Mouse (Mus musculus): ENCODE measurements around the gene Ttc17. TPM values are rescaled to one million over a fixed set of nuclear protein-coding genes. Genes with fewer than 3 reads are reported as not detected.

The Ttc17 gene
- polyA plus RNA-seq, 1 experiment from 2014 or later = 88.1 TPM

DNA sequence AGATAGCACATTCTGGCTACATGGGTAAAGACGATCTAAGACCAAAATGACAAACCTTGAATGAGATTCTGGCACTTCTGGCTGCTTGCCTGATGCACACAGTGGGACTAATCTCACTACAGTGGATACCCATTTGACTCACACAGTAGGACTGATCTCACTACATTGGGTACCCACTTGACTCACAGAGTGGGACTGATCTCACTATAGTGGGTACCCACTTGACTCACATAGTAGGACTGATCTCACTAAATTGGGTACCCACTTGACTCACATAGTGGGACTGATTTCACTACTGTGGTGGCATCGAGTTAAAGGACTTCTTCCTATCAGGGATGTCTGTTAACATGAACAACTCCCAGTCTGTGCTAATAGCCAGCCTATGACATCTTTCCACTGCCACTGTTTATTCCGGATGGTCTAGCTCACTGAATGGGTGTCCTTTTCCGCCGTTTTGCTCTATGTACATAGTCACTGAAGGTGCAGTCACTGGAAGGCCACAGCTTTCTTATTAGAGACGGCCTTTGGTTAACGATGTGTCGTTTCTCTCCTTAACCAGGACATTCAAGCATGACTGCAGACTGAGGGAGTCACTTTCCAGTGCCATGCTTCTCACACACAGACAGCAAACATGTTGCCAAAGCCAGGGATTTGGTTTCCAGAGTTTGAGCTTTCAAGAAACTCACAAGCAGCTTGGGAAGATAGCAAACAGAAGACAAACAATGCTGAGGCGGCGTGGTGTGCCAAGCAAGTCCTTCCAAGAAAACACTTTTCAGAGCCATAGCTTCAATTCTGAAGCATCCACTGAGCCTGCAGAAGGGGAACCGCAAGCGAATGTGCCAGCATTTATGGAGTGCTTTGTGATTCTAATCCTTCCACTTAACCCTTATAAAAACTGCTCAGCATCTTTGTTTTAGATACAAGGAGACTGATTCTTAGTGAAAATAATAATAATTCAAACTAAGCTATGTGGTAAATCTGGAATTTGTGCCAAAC lies 62.9 kb downstream of the Ttc17 start:
- Histone ChIP-seq H3K79me2 (ENCODE audit: inconsistent target) (no peaks in the 10 kb centered on the region), H3K36me3 (ENCODE audit: inconsistent target) (peaks cover 52% of the 10 kb centered on the region), H3K4me3 (ENCODE audit: inconsistent target) (no peak overlapping the region), H3K27ac (no peak overlapping the region)
- 91% methylated on average over 12 of the region's 12 CpGs for WGBS (ENCODE audit: missing documents)

DNA sequence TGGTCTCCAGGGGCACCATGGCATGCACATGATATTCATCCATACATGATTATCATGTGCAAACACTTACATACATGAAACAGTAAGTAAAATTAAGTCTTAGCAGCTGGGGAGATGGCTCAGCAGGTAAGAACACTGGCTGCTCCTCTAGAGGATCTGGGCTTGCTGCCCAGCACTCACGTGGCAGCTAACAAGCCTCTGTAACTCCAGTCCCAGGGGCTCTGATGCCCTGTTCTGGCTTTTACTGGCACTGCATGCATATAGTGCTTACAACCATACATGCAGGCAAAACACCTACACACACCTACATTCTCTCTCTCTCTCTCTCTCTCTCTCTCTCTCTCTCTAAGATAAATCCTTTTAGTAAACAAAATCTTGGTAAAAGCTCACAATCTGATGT lies 65.7 kb downstream of the Ttc17 start:
- 100% methylated on average over 1 of the region's 1 CpGs for WGBS (ENCODE audit: missing documents)
- Histone ChIP-seq H3K4me3 (ENCODE audit: inconsistent target) (no peak overlapping the region), H3K27ac (no peak overlapping the region), H3K36me3 (ENCODE audit: inconsistent target) (peaks cover 77% of the 10 kb centered on the region), H3K79me2 (ENCODE audit: inconsistent target) (no peaks in the 10 kb centered on the region)

DNA sequence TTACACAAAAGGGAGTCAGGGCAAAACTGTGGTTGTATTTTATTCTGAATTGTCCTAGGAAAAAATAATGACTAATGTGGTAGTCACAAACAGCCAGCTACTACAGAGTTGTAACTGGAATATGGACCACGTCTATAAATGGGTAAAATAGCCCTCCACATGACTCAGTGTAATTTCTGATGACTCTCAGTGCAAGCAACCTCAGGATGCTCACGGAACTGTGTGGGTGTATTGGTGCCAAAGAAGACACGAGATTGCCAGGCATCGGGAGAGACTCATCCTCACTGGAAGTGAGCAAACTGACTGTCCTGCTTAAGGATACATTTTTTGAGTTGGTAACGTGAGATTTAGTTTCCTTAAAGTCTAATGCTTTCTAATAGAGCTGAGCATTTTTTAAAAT lies 67.0 kb downstream of the Ttc17 start:
- Histone ChIP-seq H3K79me2 (ENCODE audit: inconsistent target) (no peaks in the 10 kb centered on the region), H3K27ac (no peak overlapping the region), H3K36me3 (ENCODE audit: inconsistent target) (peaks cover 89% of the 10 kb centered on the region), H3K4me3 (ENCODE audit: inconsistent target) (no peak overlapping the region)
- WGBS (ENCODE audit: missing documents) = 93% methylated on average over 5 of the region's 5 CpGs

DNA sequence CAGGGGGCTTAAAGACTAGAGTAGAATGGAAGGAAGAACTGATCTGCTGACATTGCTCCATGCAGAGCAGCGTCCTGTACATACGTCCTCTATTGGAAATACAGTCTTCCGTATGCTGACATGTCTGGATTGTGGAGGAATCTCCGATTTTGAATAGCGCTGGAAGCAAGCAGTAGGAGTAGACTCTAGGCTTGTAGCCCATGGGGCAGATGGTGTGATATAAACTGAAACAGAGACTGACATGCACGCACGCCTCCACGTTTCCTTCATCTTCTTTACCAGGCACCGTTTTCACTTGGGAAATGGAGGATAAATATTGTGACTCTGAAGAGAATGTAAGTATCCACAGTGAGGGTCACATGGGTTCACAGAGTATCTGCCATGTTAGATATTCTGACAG lies 70.2 kb downstream of the Ttc17 start:
- Histone ChIP-seq H3K27ac (no peak overlapping the region), H3K36me3 (ENCODE audit: inconsistent target) (peaks cover 83% of the 10 kb centered on the region), H3K4me3 (ENCODE audit: inconsistent target) (no peak overlapping the region), H3K79me2 (ENCODE audit: inconsistent target) (no peaks in the 10 kb centered on the region)
- WGBS (ENCODE audit: missing documents) = 93% methylated on average over 9 of the region's 9 CpGs

DNA sequence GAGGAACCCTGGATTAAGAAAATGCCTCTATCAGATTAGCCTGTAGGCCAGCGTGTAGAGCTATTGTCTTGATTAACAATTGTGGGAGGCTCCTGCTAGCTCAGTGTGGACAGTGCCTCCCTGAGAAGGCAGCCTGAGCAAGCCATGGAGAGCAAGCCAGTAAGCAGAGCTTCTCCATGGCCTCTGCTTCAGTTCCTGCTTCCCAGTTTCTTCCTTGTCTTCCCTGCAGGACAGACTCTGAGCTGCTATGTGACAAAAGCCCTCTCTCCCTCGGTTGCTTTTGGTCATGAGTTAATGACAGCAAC lies 71.8 kb downstream of the Ttc17 start:
- WGBS (ENCODE audit: missing documents) = 85% methylated on average over 2 of the region's 2 CpGs
- Histone ChIP-seq H3K36me3 (ENCODE audit: inconsistent target) (peaks cover 83% of the 10 kb centered on the region), H3K79me2 (ENCODE audit: inconsistent target) (no peaks in the 10 kb centered on the region), H3K4me3 (ENCODE audit: inconsistent target) (no peak overlapping the region), H3K27ac (no peak overlapping the region)

DNA sequence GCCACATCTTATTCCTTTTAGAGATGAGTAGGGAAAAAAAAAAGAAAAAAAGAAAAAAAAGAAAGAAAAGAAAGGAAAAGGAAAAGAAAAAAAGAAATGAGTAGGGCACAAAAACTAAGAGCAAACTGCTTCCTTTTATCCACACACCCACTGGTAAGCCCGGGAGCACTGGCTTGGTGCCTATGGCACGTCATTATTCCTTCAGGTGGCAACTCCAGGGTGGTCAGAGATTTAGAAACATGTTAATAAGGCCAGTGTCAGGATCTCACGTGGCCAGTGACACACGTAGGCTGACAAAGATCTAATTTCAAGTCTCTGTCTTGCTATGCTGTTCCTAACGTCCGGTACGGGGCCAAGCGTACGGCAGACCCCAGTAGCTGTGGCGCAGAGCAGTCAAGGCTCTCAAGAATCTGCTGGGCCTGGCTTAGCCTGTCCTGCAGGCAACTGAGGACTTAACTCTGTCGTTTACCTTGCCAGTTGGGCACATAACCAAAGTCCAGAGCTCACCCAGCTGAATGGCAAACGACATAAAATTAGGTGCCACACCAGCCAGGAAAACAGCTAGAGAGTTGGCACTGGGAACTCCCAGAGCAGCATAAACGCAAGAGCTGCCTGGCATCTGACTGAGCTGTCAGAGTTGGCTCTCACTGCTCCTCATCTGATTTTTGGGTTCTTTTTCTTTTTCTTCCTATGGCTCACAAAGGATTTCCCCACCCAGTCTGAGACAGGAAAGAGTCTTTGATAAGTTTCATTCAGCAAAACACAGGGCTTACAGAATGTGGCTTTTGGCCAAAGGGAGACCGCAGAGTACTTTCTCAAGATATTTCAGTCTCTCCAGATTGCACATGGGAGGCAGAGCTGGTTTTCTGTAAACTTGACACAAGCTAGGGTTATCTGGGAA lies 72.4 kb downstream of the Ttc17 start:
- 96% methylated on average over 10 of the region's 14 CpGs for WGBS (ENCODE audit: missing documents)
- Histone ChIP-seq H3K79me2 (ENCODE audit: inconsistent target) (no peaks in the 10 kb centered on the region), H3K36me3 (ENCODE audit: inconsistent target) (peaks cover 83% of the 10 kb centered on the region), H3K27ac (no peak overlapping the region), H3K4me3 (ENCODE audit: inconsistent target) (no peak overlapping the region)

DNA sequence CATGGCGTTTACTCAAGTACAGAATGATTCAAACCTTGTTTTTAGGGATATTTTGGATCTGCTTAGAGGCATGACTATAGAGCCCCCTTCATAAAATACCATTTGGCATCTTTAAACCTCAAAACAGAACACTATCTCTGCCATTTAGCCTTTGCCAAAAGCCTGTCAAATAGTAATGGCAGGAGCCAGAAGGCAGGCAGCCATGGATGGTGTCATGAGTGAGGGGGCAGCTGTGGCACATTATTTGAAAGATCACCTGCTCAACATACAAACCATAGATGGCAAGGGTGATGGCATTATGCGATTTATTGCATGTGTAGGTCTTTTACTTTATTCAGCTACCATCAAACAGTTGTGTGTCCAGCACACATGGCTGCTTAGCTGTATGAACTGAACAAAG lies 73.4 kb downstream of the Ttc17 start:
- H3K4me3 ChIP-seq (ENCODE audit: inconsistent target) = no peak overlapping the region
- 100% methylated on average over 2 of the region's 2 CpGs for WGBS (ENCODE audit: missing documents)
- no peak overlapping the region for H3K27ac ChIP-seq
- H3K79me2 ChIP-seq (ENCODE audit: inconsistent target) = no peaks in the 10 kb centered on the region
- peaks cover 82% of the 10 kb centered on the region for H3K36me3 ChIP-seq (ENCODE audit: inconsistent target)

DNA sequence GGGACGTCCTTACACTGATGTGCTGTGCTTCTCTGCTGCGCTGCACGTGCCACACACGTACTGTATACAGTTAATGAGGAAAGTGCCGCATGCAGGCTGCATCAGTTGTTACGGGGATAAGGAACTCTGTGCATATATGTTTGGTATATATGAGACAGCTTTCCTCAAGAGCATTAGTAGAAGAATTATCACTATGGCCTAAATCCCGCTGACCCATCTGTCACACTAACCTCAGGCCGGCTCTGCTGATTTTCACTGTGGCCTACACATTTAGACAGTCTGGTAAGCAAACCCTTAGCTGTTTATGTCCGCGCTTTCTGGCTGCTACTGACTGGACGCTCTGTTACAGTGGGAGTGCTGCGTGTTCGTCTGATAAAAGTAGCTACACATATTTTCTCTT lies 77.2 kb downstream of the Ttc17 start:
- peaks cover 85% of the 10 kb centered on the region for H3K36me3 ChIP-seq (ENCODE audit: inconsistent target)
- H3K79me2 ChIP-seq (ENCODE audit: inconsistent target) = no peaks in the 10 kb centered on the region
- H3K4me3 ChIP-seq (ENCODE audit: inconsistent target) = no peak overlapping the region
- no peak overlapping the region for H3K27ac ChIP-seq
- WGBS (ENCODE audit: missing documents) = 92% methylated on average over 13 of the region's 13 CpGs

DNA sequence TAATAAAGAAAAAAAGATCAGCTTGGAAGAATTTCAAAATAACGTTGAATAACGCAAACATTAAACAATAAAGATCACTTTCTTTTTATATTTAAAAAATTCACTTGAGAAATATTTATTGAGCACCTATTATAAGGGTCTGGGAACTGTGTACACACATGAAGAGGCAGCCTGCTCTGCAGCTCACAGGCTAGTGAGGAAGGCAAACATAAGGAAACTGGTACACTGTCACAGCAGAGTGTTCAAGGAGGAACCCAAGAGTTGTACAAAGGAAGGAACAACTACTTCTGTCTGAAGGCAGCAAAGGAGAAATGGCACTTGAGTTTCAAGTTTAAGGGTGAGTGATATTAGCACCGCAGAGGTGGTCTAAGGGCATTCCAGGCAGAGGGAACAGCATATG lies 78.7 kb downstream of the Ttc17 start:
- Histone ChIP-seq H3K4me3 (ENCODE audit: inconsistent target) (no peak overlapping the region), H3K36me3 (ENCODE audit: inconsistent target) (peaks cover 94% of the 10 kb centered on the region), H3K27ac (no peak overlapping the region), H3K79me2 (ENCODE audit: inconsistent target) (no peaks in the 10 kb centered on the region)
- 95% methylated on average over 3 of the region's 3 CpGs for WGBS (ENCODE audit: missing documents)

DNA sequence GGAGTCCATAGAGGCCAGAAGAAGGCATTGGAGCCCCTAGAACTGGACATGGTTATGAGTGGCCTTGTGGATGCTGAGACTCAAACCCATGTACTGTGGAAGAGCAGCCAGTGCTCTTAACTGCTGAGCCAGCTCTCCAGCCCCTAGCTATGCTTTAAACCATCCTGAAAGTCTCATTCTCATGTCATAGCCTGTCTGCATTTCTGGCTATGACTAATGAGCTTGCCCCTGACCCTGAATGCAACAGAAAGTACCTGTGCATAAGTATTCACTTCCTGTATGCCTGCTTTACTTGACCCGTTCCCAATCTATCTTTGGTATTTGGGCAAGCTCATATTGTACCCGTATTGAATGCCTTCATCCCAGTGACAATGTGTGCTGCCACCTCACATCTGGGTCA lies 86.7 kb downstream of the Ttc17 start:
- Histone ChIP-seq H3K27ac (no peak overlapping the region), H3K79me2 (ENCODE audit: inconsistent target) (no peaks in the 10 kb centered on the region), H3K36me3 (ENCODE audit: inconsistent target) (peaks cover 83% of the 10 kb centered on the region), H3K4me3 (ENCODE audit: inconsistent target) (no peak overlapping the region)
- WGBS (ENCODE audit: missing documents) = 97% methylated on average over 2 of the region's 2 CpGs

DNA sequence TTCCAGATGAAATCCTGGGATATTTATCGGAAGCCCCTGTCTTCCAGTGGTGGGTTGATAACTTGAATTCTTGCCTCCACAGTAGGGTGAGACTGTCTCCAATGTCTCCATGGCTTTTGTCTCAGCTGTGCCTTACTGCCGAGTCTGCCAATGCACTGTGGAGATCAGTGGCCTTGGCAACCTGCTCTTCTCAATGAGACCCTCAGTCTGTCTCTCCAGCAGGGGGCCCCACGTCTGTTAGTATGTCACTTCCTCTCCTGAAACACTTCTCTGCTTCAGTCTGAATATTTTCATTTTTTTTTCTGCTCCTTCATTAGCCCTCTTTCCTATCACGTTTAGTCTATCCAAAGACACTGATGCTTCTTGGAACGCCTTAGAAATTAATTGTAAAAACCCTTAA lies 90.0 kb downstream of the Ttc17 start:
- Histone ChIP-seq H3K4me3 (ENCODE audit: inconsistent target) (no peak overlapping the region), H3K36me3 (ENCODE audit: inconsistent target) (peaks cover 63% of the 10 kb centered on the region)
- WGBS (ENCODE audit: missing documents) = 78% methylated on average over 5 of the region's 5 CpGs

DNA sequence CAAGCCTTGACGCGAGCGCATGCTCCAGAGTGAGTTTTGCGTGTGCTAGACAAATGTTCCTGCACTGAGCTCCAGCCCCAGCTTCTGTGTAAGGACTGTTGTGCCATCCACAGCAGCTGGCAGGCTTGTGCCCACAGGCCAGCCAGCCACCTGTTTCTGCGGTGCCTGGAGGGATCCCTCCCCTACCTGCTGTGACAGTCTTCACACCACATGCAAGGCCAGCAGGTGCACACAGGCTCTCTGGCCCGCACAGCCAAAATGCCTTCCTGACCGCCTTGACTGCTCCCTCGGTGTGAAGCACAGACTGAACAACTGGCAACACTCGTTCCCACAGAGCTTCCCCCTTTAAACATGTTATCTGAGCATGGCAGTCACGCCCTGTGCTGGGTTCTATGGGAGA lies 102.5 kb downstream of the Ttc17 start:
- H3K79me2 ChIP-seq (ENCODE audit: inconsistent target) = no peaks in the 10 kb centered on the region
- 98% methylated on average over 9 of the region's 10 CpGs for WGBS (ENCODE audit: missing documents)
- H3K36me3 ChIP-seq (ENCODE audit: inconsistent target) = peaks cover 61% of the 10 kb centered on the region
- H3K4me3 ChIP-seq (ENCODE audit: inconsistent target) = no peak overlapping the region
- no peak overlapping the region for H3K27ac ChIP-seq

More for the DNA sequence above, 90.0 kb downstream of the Ttc17 start:
- Histone ChIP-seq H3K79me2 (ENCODE audit: inconsistent target) (no peaks in the 10 kb centered on the region), H3K27ac (no peak overlapping the region)

DNA sequence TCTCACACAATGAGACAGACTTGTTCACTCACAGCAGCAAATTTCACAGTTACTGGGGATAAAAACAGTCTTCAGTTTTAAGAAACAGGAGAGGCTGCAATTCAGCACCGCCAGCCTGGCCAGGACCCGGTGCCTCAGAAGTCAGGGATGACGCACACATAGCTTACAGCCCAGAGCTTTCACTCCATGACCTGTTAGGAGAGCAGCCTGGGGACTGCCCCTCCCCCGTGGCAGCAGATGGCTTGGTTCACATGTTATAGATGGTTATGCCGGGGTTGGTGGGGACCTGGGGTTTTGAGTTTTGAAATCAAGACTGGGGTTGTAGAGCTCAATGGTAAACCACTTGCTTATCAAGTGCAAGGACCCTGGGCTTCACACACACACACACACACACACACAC lies 104.1 kb downstream of the Ttc17 start:
- H3K36me3 ChIP-seq (ENCODE audit: inconsistent target) = peaks cover 56% of the 10 kb centered on the region
- no peak overlapping the region for H3K4me3 ChIP-seq (ENCODE audit: inconsistent target)
- no peak overlapping the region for H3K27ac ChIP-seq
- no peaks in the 10 kb centered on the region for H3K79me2 ChIP-seq (ENCODE audit: inconsistent target)
- WGBS (ENCODE audit: missing documents) = 97% methylated on average over 5 of the region's 5 CpGs

DNA sequence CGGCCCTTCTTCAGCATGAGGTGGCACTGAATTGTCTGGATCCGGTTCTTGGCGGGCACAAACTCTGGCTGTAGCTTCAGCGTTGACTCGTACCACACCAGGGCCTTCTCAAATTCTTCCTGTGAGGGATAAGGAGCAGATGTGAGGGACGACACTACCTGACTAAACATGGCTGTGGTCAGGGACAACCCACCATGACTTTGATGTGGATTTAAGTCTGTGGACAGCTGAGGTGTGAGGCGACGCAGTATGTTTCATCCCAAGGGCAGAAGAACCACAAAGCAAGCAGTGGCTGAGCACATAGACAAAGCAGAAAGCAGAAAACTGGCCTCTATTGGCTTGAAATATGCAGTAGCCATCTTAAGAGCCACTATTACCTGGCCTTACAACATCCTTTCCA lies 104.7 kb downstream of the Ttc17 start:
- peaks cover 56% of the 10 kb centered on the region for H3K36me3 ChIP-seq (ENCODE audit: inconsistent target)
- H3K79me2 ChIP-seq (ENCODE audit: inconsistent target) = no peaks in the 10 kb centered on the region
- 98% methylated on average over 8 of the region's 8 CpGs for WGBS (ENCODE audit: missing documents)
- no peak overlapping the region for H3K27ac ChIP-seq
- no peak overlapping the region for H3K4me3 ChIP-seq (ENCODE audit: inconsistent target)

DNA sequence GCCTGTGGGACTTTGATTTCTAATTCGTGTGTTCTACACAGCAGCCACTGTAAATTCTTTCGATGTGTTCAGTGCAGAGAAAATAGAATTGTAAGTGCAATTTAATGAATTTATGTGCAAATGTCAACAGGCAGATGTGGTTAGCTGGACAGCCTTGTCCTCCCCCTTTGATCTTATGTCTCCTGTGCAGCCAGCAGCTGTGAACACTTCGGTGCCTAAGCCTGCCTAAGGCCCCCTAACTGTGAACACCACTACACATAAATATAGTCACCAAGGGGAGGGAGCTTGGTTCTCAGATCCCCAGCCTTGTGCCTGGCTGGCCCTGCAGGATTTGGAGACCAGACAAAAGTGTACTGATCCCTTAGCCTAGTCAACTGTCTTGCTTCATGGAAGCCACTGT lies 109.0 kb downstream of the Ttc17 start:
- no peak overlapping the region for H3K4me3 ChIP-seq (ENCODE audit: inconsistent target)
- H3K36me3 ChIP-seq (ENCODE audit: inconsistent target) = peaks cover 29% of the 10 kb centered on the region
- H3K27ac ChIP-seq = no peak overlapping the region
- 77% methylated on average over 3 of the region's 3 CpGs for WGBS (ENCODE audit: missing documents)
- no peaks in the 10 kb centered on the region for H3K79me2 ChIP-seq (ENCODE audit: inconsistent target)

Data from macrophage (primary cell).